28 mouse cellular contexts compared by ENCODE assay signal in genomic region chr11:98584146-98584545, GRCm38 (mm10). TPM values are rescaled to one million over a fixed set of nuclear protein-coding genes. Genes with fewer than 3 reads are reported as not detected.
A peak's percentile ranks its signal among the peaks of the same experiment; 100 is the strongest.
DNase-seq lines count a peak whose midpoint lies in the region; ATAC-seq and TF ChIP-seq lines count a peak whose summit lies in the region.
"Had no signal": no experiment of that assay in that cellular context is flagged by ENCODE, and none has a peak within 500 bp of the region (broad histone marks: within the 10 kb centered on the region; RNA-seq: fewer than 3 reads in every experiment).

No protein-coding gene starts in this region.

- DNase-seq in MEL (ENCODE audit: low read depth, low spot score): no peak
- DNase-seq in liver, embryonic 14.5 days (ENCODE audit: low read depth in 3 of 3, low spot score in 3 of 3): no peak
- no peak for DNase-seq in urinary bladder, postnatal 25 days (ENCODE audit: low spot score)
- DNase-seq in cerebellum, adult 8-10 months: no peak
- DNase-seq: adrenal gland, postnatal 25 days; cerebellum, adult 2 months; gastrocnemius, postnatal 14 days; kidney, adult 8-10 months; kidney, postnatal 14 days; lung, postnatal 10 days; right cerebral cortex, postnatal 4 days had no signal

- no peak for TF ChIP-seq EP300 in MEL (IDR thresholded peaks at IDR 0.05; ENCODE audit: low read depth in 1 of 2, low read length in 2 of 2)
- TF ChIP-seq EP300 in liver, embryonic 14.5 days (IDR thresholded peaks at IDR 0.05; ENCODE audit: low read depth): no peak

- ATAC-seq in erythroblast, adult 5-6 weeks (replicated peaks; ENCODE audit: low FRiP score, poor library complexity, severe bottlenecking): no peak
- no peak for ATAC-seq in intestine, postnatal 0 days
- no peak for ATAC-seq in intestine, embryonic 15.5 days
- ATAC-seq in liver, embryonic 14.5 days (ENCODE audit: insufficient read depth): no peak
- ATAC-seq: CD4-positive, CD25-positive, alpha-beta regulatory T cell, adult 4 months; forebrain, embryonic 13.5 days had no signal

- TF ChIP-seq CTCF in intestine, postnatal 0 days (IDR thresholded peaks at IDR 0.05; ENCODE audit: low read depth): no peak
- no peak for TF ChIP-seq CTCF in MEL (IDR thresholded peaks at IDR 0.05 in 2 of 3, conservative IDR thresholded peaks at IDR 0.05 in 1 of 3; ENCODE audit: control insufficient read depth in 1 of 3, insufficient read depth in 1 of 3, low read depth in 2 of 3, low read length in 3 of 3, poor library complexity in 1 of 3, severe bottlenecking in 1 of 3)
- TF ChIP-seq CTCF in liver, embryonic 14.5 days (IDR thresholded peaks at IDR 0.05; ENCODE audit: low read depth): no peak

- H3K27me3 ChIP-seq in erythroblast, embryonic 14.5 days (ENCODE audit: control insufficient read depth): no peaks in the 10 kb centered on the region
- no peaks in the 10 kb centered on the region for H3K27me3 ChIP-seq in intestine, postnatal 0 days (replicated peaks; ENCODE audit: control insufficient read depth, insufficient read depth, low read length)
- H3K27me3 ChIP-seq in intestine, embryonic 15.5 days (replicated peaks): no peaks in the 10 kb centered on the region
- no peaks in the 10 kb centered on the region for H3K27me3 ChIP-seq in MEL (ENCODE audit: control insufficient read depth in 1 of 2, insufficient read depth in 2 of 2, low read length in 2 of 2)
- no peaks in the 10 kb centered on the region for H3K27me3 ChIP-seq in liver, embryonic 14.5 days (ENCODE audit: control insufficient read depth, insufficient read depth, low read length)
- H3K27me3 ChIP-seq: limb, embryonic 15.5 days had no signal

- H3K9ac ChIP-seq in intestine, postnatal 0 days (ENCODE audit: low read depth, low read length): peak overlapping the region; percentile 2
- no peak overlapping the region for H3K9ac ChIP-seq in intestine, embryonic 15.5 days
- peak overlapping the region; percentile 13; the same call in 1 of the 2 replicates for H3K9ac ChIP-seq in MEL (ENCODE audit: control insufficient read depth, low read depth, low read length, poor library complexity, severe bottlenecking)
- H3K9ac ChIP-seq in liver, embryonic 14.5 days (replicated peaks): peak overlapping the region; percentile 98
- H3K9ac ChIP-seq: limb, embryonic 15.5 days had no signal

- TF ChIP-seq POLR2A in MEL (IDR thresholded peaks at IDR 0.05; ENCODE audit: control insufficient read depth in 1 of 2, insufficient read depth in 1 of 2, low read depth in 1 of 2, low read length in 2 of 2, poor library complexity in 1 of 2): no peak

- 19% methylated on average over 1 of the region's 1 CpGs for WGBS in intestine, postnatal 0 days
- WGBS in intestine, embryonic 15.5 days: 57% methylated on average over 1 of the region's 1 CpGs
- 7% methylated on average over 1 of the region's 1 CpGs for WGBS in liver, embryonic 14.5 days (ENCODE audit: insufficient replicate concordance)

- H3K79me2 ChIP-seq in MEL (ENCODE audit: control insufficient read depth, insufficient read depth, low read length, poor library complexity): peaks cover 30% of the 10 kb centered on the region

- peaks cover 95% of the 10 kb centered on the region for H3K4me1 ChIP-seq in erythroblast, embryonic 14.5 days (ENCODE audit: control insufficient read depth)
- peaks cover 6% of the 10 kb centered on the region; the same call in 1 of the 2 replicates for H3K4me1 ChIP-seq in intestine, postnatal 0 days (replicated peaks; ENCODE audit: control insufficient read depth, insufficient read depth, low read length)
- H3K4me1 ChIP-seq in intestine, embryonic 15.5 days (replicated peaks): peaks cover 59% of the 10 kb centered on the region
- peaks cover 44 to 74% of the 10 kb centered on the region in 2 experiments for H3K4me1 ChIP-seq in MEL (ENCODE audit: control insufficient read depth in 1 of 2, insufficient read depth in 2 of 2, low read length in 2 of 2)
- peaks cover 60 to 82% of the 10 kb centered on the region in 2 experiments for H3K4me1 ChIP-seq in liver, embryonic 14.5 days (replicated peaks; ENCODE audit: control insufficient read depth in 2 of 2, insufficient read depth in 2 of 2, low read length in 1 of 2)

- H3K27ac ChIP-seq in intestine, postnatal 0 days (ENCODE audit: low read depth, low read length): peak overlapping the region; percentile 57
- no peak overlapping the region for H3K27ac ChIP-seq in intestine, embryonic 15.5 days
- H3K27ac ChIP-seq in MEL (ENCODE audit: control insufficient read depth, low read depth, low read length): peak overlapping the region; percentile 45
- peak overlapping the region; percentile 99 for H3K27ac ChIP-seq in liver, embryonic 14.5 days
- H3K27ac ChIP-seq: embryonic facial prominence, embryonic 10.5 days; forebrain, embryonic 13.5 days; limb, embryonic 15.5 days had no signal

- H3K4me3 ChIP-seq in erythroblast, embryonic 14.5 days (replicated peaks): peak overlapping the region; percentile 79
- no peak overlapping the region for H3K4me3 ChIP-seq in intestine, postnatal 0 days (ENCODE audit: low read depth, low read length)
- H3K4me3 ChIP-seq in intestine, embryonic 15.5 days (replicated peaks): no peak overlapping the region
- no peak overlapping the region for H3K4me3 ChIP-seq in MEL (ENCODE audit: control insufficient read depth in 1 of 2, insufficient read depth in 1 of 2, low read depth in 2 of 2, low read length in 2 of 2)
- peak overlapping the region; percentile 30 to 62 for H3K4me3 ChIP-seq in liver, embryonic 14.5 days (ENCODE audit: insufficient read depth in 1 of 2, low read depth in 2 of 2, low read length in 2 of 2)
- H3K4me3 ChIP-seq: forebrain, embryonic 13.5 days; limb, embryonic 15.5 days had no signal

- peak overlapping the region; percentile 84 for H3K4me2 ChIP-seq in intestine, postnatal 0 days (replicated peaks; ENCODE audit: low read depth)
- no peak overlapping the region for H3K4me2 ChIP-seq in intestine, embryonic 15.5 days (replicated peaks)
- H3K4me2 ChIP-seq in liver, embryonic 14.5 days (ENCODE audit: low read depth): peak overlapping the region; percentile 94
- H3K4me2 ChIP-seq: forebrain, embryonic 13.5 days; limb, embryonic 15.5 days had no signal

- peaks cover 68% of the 10 kb centered on the region for H3K36me3 ChIP-seq in erythroblast, embryonic 14.5 days (ENCODE audit: control insufficient read depth)
- peaks cover 23% of the 10 kb centered on the region for H3K36me3 ChIP-seq in intestine, postnatal 0 days (ENCODE audit: control insufficient read depth, insufficient read depth)
- H3K36me3 ChIP-seq in intestine, embryonic 15.5 days: peaks cover 18% of the 10 kb centered on the region
- peaks cover 2 to 68% of the 10 kb centered on the region in 2 experiments; a peak in 3 of 4 replicates for H3K36me3 ChIP-seq in MEL (ENCODE audit: control insufficient read depth in 1 of 2, insufficient read depth in 2 of 2, low read length in 2 of 2)
- peaks cover 11% of the 10 kb centered on the region for H3K36me3 ChIP-seq in liver, embryonic 14.5 days (replicated peaks; ENCODE audit: control insufficient read depth, insufficient read depth, low read depth)

- no peaks in the 10 kb centered on the region for H3K9me3 ChIP-seq in erythroblast, embryonic 14.5 days (ENCODE audit: control insufficient read depth, low read length)
- no peaks in the 10 kb centered on the region for H3K9me3 ChIP-seq in intestine, postnatal 0 days (ENCODE audit: control insufficient read depth)
- no peaks in the 10 kb centered on the region for H3K9me3 ChIP-seq in intestine, embryonic 15.5 days
- no peaks in the 10 kb centered on the region for H3K9me3 ChIP-seq in MEL (replicated peaks; ENCODE audit: insufficient read depth, low read length)
- H3K9me3 ChIP-seq in liver, embryonic 14.5 days (ENCODE audit: control insufficient read depth, low read length): no peaks in the 10 kb centered on the region
- H3K9me3 ChIP-seq: embryonic facial prominence, embryonic 10.5 days; forebrain, embryonic 13.5 days; limb, embryonic 15.5 days had no signal

- TF ChIP-seq RAD21 in MEL (IDR thresholded peaks at IDR 0.05; ENCODE audit: low read depth, low read length): no peak

RNA-seq across cellular contexts. Expression of gene Ormdl3, which starts 3.0 kb away (rescaled TPM):
- polyA plus RNA-seq in erythroblast, embryonic 14.5 days (2012): 13.5 and 13.6 TPM in 2 replicates
- 20.5 and 31.9 TPM in 2 replicates for total RNA-seq in erythroblast, adult 5-6 weeks (2015; ENCODE audit: low replicate concordance)
- total RNA-seq in erythroblast, adult 5-6 weeks (2017; ENCODE audit: low replicate concordance): 37.9 and 51.6 TPM in 2 replicates
- polyA plus RNA-seq in intestine, postnatal 0 days (2015; fragmentation: Nextera tagmentation; extraction: Ambion mirVana): 139 and 150 TPM in 2 replicates
- 50.5 and 55.2 TPM in 2 replicates for polyA plus RNA-seq in intestine, embryonic 15.5 days (2015; fragmentation: Nextera tagmentation; extraction: Ambion mirVana)
- total RNA-seq in MEL (2012; rRNA removed): 60.3 and 93.7 TPM in 2 replicates
- polyA plus RNA-seq in MEL (2012; ENCODE audit: insufficient read depth in 1 of 2, insufficient read length in 2 of 2, low read depth in 1 of 2, low replicate concordance in 2 of 2, missing spikeins in 1 of 2): 10 to 100 TPM in 1 of 2 experiments, not detected in 1; 52.7 TPM
- polyA plus RNA-seq in liver, embryonic 14.5 days (2012; rRNA removed): 23.4 and 27.4 TPM in 2 replicates
- 6.4 and 6.8 TPM in 2 replicates for polyA plus RNA-seq in liver, embryonic 14.5 days (2014; fragmentation: Nextera tagmentation; extraction: Ambion mirVana)

RNA-seq across cellular contexts. Expression of gene Lrrc3c, which starts 13.9 kb away (rescaled TPM):
- polyA plus RNA-seq in erythroblast, embryonic 14.5 days (2012): not detected in 2 replicates
- total RNA-seq in erythroblast, adult 5-6 weeks (2015; ENCODE audit: low replicate concordance): not detected in 2 replicates
- total RNA-seq in erythroblast, adult 5-6 weeks (2017; ENCODE audit: low replicate concordance): not detected in 2 replicates
- polyA plus RNA-seq in intestine, postnatal 0 days (2015; fragmentation: Nextera tagmentation; extraction: Ambion mirVana): not detected in 2 replicates
- not detected in 2 replicates for polyA plus RNA-seq in intestine, embryonic 15.5 days (2015; fragmentation: Nextera tagmentation; extraction: Ambion mirVana)
- not detected in 2 replicates for total RNA-seq in MEL (2012; rRNA removed)
- not detected for polyA plus RNA-seq in MEL (2012; ENCODE audit: insufficient read depth in 1 of 2, insufficient read length in 2 of 2, low read depth in 1 of 2, low replicate concordance in 2 of 2, missing spikeins in 1 of 2)
- not detected in 2 replicates for polyA plus RNA-seq in liver, embryonic 14.5 days (2012; rRNA removed)
- not detected in 2 replicates for polyA plus RNA-seq in liver, embryonic 14.5 days (2014; fragmentation: Nextera tagmentation; extraction: Ambion mirVana)
- total RNA-seq: adrenal gland, postnatal 25 days; common myeloid progenitor, adult 5-6 weeks; ES-E14; gastrocnemius, postnatal 14 days; layer of hippocampus, adult 8-10 months; left cerebral cortex, postnatal 36 days; megakaryocyte progenitor cell, adult 5-6 weeks had no signal
- polyA plus RNA-seq: CD4-positive, CD25-positive, alpha-beta regulatory T cell, adult 4 months; cerebellum, adult 2 months; embryonic facial prominence, embryonic 10.5 days; forebrain, embryonic 13.5 days; frontal cortex, adult 2 months; heart, embryonic 14.5 days; hindbrain, embryonic 11.5 days; limb, embryonic 15.5 days; testis, adult 2 months had no signal

RNA-seq across cellular contexts. Expression of gene Zpbp2, which starts 33.2 kb away (rescaled TPM):
- polyA plus RNA-seq in erythroblast, embryonic 14.5 days (2012): 0.08 and 0.09 TPM in 2 replicates
- total RNA-seq in erythroblast, adult 5-6 weeks (2015; ENCODE audit: low replicate concordance): not detected in 2 replicates
- 4.6 TPM in 1 of 2 replicates, not detected in the other for total RNA-seq in erythroblast, adult 5-6 weeks (2017; ENCODE audit: low replicate concordance)
- polyA plus RNA-seq in intestine, postnatal 0 days (2015; fragmentation: Nextera tagmentation; extraction: Ambion mirVana): 3.2 and 4.0 TPM in 2 replicates
- 0.53 and 0.60 TPM in 2 replicates for polyA plus RNA-seq in intestine, embryonic 15.5 days (2015; fragmentation: Nextera tagmentation; extraction: Ambion mirVana)
- total RNA-seq in MEL (2012; rRNA removed): 0.12 and 0.42 TPM in 2 replicates
- polyA plus RNA-seq in MEL (2012; ENCODE audit: insufficient read depth in 1 of 2, insufficient read length in 2 of 2, low read depth in 1 of 2, low replicate concordance in 2 of 2, missing spikeins in 1 of 2): under 1 TPM in 1 of 2 experiments, not detected in 1; 0.58 TPM
- polyA plus RNA-seq in liver, embryonic 14.5 days (2012; rRNA removed): 0.30 and 0.44 TPM in 2 replicates
- 0.76 and 0.83 TPM in 2 replicates for polyA plus RNA-seq in liver, embryonic 14.5 days (2014; fragmentation: Nextera tagmentation; extraction: Ambion mirVana)
- total RNA-seq: gastrocnemius, postnatal 14 days had no signal
- polyA plus RNA-seq: forebrain, embryonic 13.5 days; hindbrain, embryonic 11.5 days had no signal

RNA-seq across cellular contexts. Expression of gene Ikzf3, which starts 38.3 kb away (rescaled TPM):
- polyA plus RNA-seq in erythroblast, embryonic 14.5 days (2012): not detected in 2 replicates
- 2.7 and 3.1 TPM in 2 replicates for total RNA-seq in erythroblast, adult 5-6 weeks (2015; ENCODE audit: low replicate concordance)
- total RNA-seq in erythroblast, adult 5-6 weeks (2017; ENCODE audit: low replicate concordance): 1.4 and 2.6 TPM in 2 replicates
- polyA plus RNA-seq in intestine, postnatal 0 days (2015; fragmentation: Nextera tagmentation; extraction: Ambion mirVana): 0.20 and 0.24 TPM in 2 replicates
- polyA plus RNA-seq in intestine, embryonic 15.5 days (2015; fragmentation: Nextera tagmentation; extraction: Ambion mirVana): 0.21 and 0.24 TPM in 2 replicates
- 0.12 TPM in 1 of 2 replicates, not detected in the other for total RNA-seq in MEL (2012; rRNA removed)
- not detected for polyA plus RNA-seq in MEL (2012; ENCODE audit: insufficient read depth in 1 of 2, insufficient read length in 2 of 2, low read depth in 1 of 2, low replicate concordance in 2 of 2, missing spikeins in 1 of 2)
- 0.15 and 0.27 TPM in 2 replicates for polyA plus RNA-seq in liver, embryonic 14.5 days (2012; rRNA removed)
- 0.05 and 0.10 TPM in 2 replicates for polyA plus RNA-seq in liver, embryonic 14.5 days (2014; fragmentation: Nextera tagmentation; extraction: Ambion mirVana)
- total RNA-seq: common myeloid progenitor, adult 5-6 weeks; layer of hippocampus, adult 8-10 months; left cerebral cortex, postnatal 36 days had no signal
- polyA plus RNA-seq: forebrain, embryonic 13.5 days; heart, embryonic 14.5 days had no signal

RNA-seq across cellular contexts. Expression of gene Gm12355, which starts 41.3 kb away (rescaled TPM):
- not detected in 2 replicates for polyA plus RNA-seq in erythroblast, embryonic 14.5 days (2012)
- 1.0 and 2.5 TPM in 2 replicates for total RNA-seq in erythroblast, adult 5-6 weeks (2015; ENCODE audit: low replicate concordance)
- 0.60 and 1.1 TPM in 2 replicates for total RNA-seq in erythroblast, adult 5-6 weeks (2017; ENCODE audit: low replicate concordance)
- polyA plus RNA-seq in intestine, postnatal 0 days (2015; fragmentation: Nextera tagmentation; extraction: Ambion mirVana): 0.56 and 0.58 TPM in 2 replicates
- 0.99 and 1.0 TPM in 2 replicates for polyA plus RNA-seq in intestine, embryonic 15.5 days (2015; fragmentation: Nextera tagmentation; extraction: Ambion mirVana)
- 2.1 and 3.4 TPM in 2 replicates for total RNA-seq in MEL (2012; rRNA removed)
- under 1 TPM in 1 of 2 experiments, not detected in 1; 0.58 TPM for polyA plus RNA-seq in MEL (2012; ENCODE audit: insufficient read depth in 1 of 2, insufficient read length in 2 of 2, low read depth in 1 of 2, low replicate concordance in 2 of 2, missing spikeins in 1 of 2)
- polyA plus RNA-seq in liver, embryonic 14.5 days (2012; rRNA removed): 0.03 and 0.19 TPM in 2 replicates
- polyA plus RNA-seq in liver, embryonic 14.5 days (2014; fragmentation: Nextera tagmentation; extraction: Ambion mirVana): 0.47 and 0.68 TPM in 2 replicates

Comparison
In these comparisons a context has a peak if more than half of its experiments do, and no peak if none do; other contexts are left out.
1. H3K4me3 ChIP-seq: peak in erythroblast, embryonic 14.5 days (single experiment) and liver, embryonic 14.5 days (2 of 2); none in intestine, postnatal 0 days (single experiment), intestine, embryonic 15.5 days (single experiment) and MEL (0 of 2).